Mouse (Mus musculus) embryonic facial prominence, embryonic 11.5 days (tissue): ENCODE results near the gene Sumo3. TPM values are rescaled to one million over a fixed set of nuclear protein-coding genes. Genes with fewer than 3 reads are reported as not detected.

Experiments
- ATAC-seq: fragments of 200-750 bp; cut with Nextera tagmentation; replicated peaks from 2 replicates; pipeline ENCODE4 v1.8.0; 2017; ENCODE audit warnings: low read depth; ENCODE audit not compliant: insufficient number of reproducible peaks, low FRiP score, low TSS enrichment
- DNase-seq: peaks from one replicate; pipeline ENCODE4 v3.0.0-alpha.2; 2015; ENCODE audit warnings: low spot score
- H3K27ac ChIP-seq: fragments of 300-500 bp; sonication (generic); replicated peaks from 2 replicates; pipeline ENCODE4 v1.5.1; 2014; ENCODE audit warnings: mild to moderate bottlenecking, low read depth, low read length, control low read depth
- H3K27me3 ChIP-seq: fragments of 300-500 bp; sonication (generic); 2 replicates; pipeline ENCODE4 v1.6.1; 2014; ENCODE audit warnings: mild to moderate bottlenecking, low read length, moderate library complexity, mixed read lengths; ENCODE audit not compliant: control insufficient read depth, insufficient read depth
- H3K36me3 ChIP-seq: fragments of 300-500 bp; sonication (generic); replicated peaks from 2 replicates; pipeline ENCODE4 v1.6.1; 2014; ENCODE audit warnings: low read depth, mild to moderate bottlenecking, low read length, moderate library complexity, mixed read lengths; ENCODE audit not compliant: control insufficient read depth, insufficient read depth
- H3K4me1 ChIP-seq: fragments of 300-500 bp; sonication (generic); 2 replicates; pipeline ENCODE4 v1.6.1; 2014; ENCODE audit warnings: low read length, mixed read lengths; ENCODE audit not compliant: control insufficient read depth, insufficient read depth
- H3K4me2 ChIP-seq: fragments of 300-500 bp; sonication (generic); 2 replicates; pipeline ENCODE4 v1.6.1; 2014; ENCODE audit warnings: low read depth, mild to moderate bottlenecking, control low read depth, low read length, moderate library complexity
- H3K4me3 ChIP-seq: fragments of 300-500 bp; sonication (generic); 2 replicates; pipeline ENCODE4 v1.5.1; 2014; ENCODE audit warnings: low read depth, low read length, control low read depth
- H3K9ac ChIP-seq: fragments of 300-500 bp; sonication (generic); replicated peaks from 2 replicates; pipeline ENCODE4 v1.6.1; 2014; ENCODE audit warnings: mild to moderate bottlenecking, control low read depth, low read length
- H3K9me3 ChIP-seq: fragments of 300-500 bp; sonication (generic); replicated peaks from 2 replicates; pipeline ENCODE4 v1.6.1; 2016; ENCODE audit warnings: mild to moderate bottlenecking, low read length, inconsistent platforms, mixed read lengths; ENCODE audit not compliant: control insufficient read depth
- WGBS: fragments of 180-500 bp; shearing (Covaris S2); extraction: QIAGEN DNeasy Blood & Tissue Kit; methylation state at CpG from one replicate; pipeline ENCODE4 v1.1.7; 2014; 5-methylcytosine and 5-hydroxymethylcytosine counted together
- polyA plus RNA-seq: library from polyadenylated mRNA; unstranded; fragments of >200 nt; fragmentation: Nextera tagmentation; extraction: Ambion mirVana; gene quantifications from 2 replicates; pipeline ENCODE4 v1.2.1, GENCODE M21; 2014

The Sumo3 gene
- polyA plus RNA-seq: 382 and 410 TPM in 2 replicates

DNA sequence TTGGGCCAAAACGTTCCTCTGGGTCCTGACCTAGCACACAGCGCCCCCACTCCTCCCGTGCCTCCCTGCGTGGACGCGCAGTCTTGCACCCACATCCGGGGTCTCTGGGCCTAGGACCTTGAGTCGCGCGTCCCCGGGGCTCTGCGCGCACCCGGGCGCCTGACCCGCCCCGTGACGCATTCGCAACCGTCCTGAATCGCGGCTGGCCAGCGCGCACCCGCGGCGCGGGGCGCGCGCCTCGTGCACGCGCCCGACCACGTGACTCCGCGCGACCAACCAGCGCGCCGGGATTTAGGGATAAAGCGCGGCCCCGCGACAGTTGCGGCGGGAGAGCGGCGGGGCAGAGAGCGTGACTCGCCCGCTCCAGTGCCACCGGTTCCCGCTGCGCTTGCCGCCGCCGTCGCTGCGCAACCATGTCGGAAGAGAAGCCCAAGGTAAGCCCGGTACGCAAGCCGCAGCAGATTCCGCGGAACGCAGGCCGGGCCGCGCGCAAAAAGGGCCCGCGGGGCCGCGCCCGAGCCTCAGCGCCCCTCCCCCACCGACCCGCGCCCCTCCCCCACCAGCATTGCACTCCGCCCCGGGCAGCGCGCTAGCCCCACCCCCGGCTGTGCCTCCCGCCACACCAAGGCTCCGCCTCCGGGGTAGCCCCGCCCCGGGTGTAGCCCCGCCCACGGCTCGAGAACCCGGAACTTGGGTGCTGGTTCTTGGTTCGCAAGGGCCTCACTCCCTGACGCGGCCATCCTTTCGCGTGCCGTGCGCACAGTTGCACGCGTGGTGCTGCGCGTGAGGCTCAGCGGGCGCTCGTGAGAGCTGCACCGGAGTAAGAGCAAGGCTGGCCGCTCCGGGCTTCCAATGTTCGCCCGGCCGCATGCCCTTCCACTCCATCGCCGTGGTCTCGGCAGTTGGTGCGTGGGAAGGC is at the start of gene Sumo3, which contains the start of gene Gm49325:
Gene Sumo3 (plus strand): TSS at position 190 of the 919 bp plus-strand sequence.
Gene Gm49325 (plus strand): TSS at position 290 of the 919 bp plus-strand sequence.
- WGBS: under 1% methylated on average over 115 of the region's 119 CpGs
- peak; percentile 73 for ATAC-seq
- Histone ChIP-seq H3K4me2 (peak within 1 kb of the TSS; percentile 73), H3K4me3 (peak within 1 kb of the TSS; percentile 74), H3K4me1 (no peaks in the 10 kb centered on the region), H3K9me3 (no peaks in the 10 kb centered on the region), H3K36me3 (peaks cover 6% of the 10 kb centered on the region), H3K27ac (peak within 1 kb of the TSS; percentile 76), H3K27me3 (no peaks in the 10 kb centered on the region), H3K9ac (peak within 1 kb of the TSS; percentile 88)
- DNase-seq: peak; percentile 90

GRCm38 (mm10) chr10:77556631-77557030 is 49.3 kb upstream of the Sumo3 start:
- Histone ChIP-seq H3K9ac (no peak overlapping the region), H3K4me3 (no peak overlapping the region)
- WGBS: 88% methylated on average over 7 of the region's 7 CpGs

GRCm38 (mm10) chr10:77557641-77558040 is 48.3 kb upstream of the Sumo3 start:
- Histone ChIP-seq H3K4me3 (no peak overlapping the region), H3K9ac (no peak overlapping the region), H3K9me3 (no peaks in the 10 kb centered on the region), H3K4me2 (no peak overlapping the region), H3K27ac (no peak overlapping the region), H3K4me1 (no peaks in the 10 kb centered on the region), H3K36me3 (no peaks in the 10 kb centered on the region), H3K27me3 (no peaks in the 10 kb centered on the region; the same call in 1 of the 2 replicates)
- DNase-seq (no peak), ATAC-seq (no peak)
- 85% methylated on average over 4 of the region's 4 CpGs for WGBS

More at GRCm38 (mm10) chr10:77556631-77557030, 49.3 kb upstream of the Sumo3 start:
- Histone ChIP-seq H3K36me3 (no peaks in the 10 kb centered on the region), H3K9me3 (no peaks in the 10 kb centered on the region), H3K27ac (no peak overlapping the region), H3K4me1 (no peaks in the 10 kb centered on the region), H3K4me2 (no peak overlapping the region), H3K27me3 (no peaks in the 10 kb centered on the region; the same call in 1 of the 2 replicates)
- DNase-seq (no peak), ATAC-seq (no peak)

- no peak overlapping the region for H3K4me3 ChIP-seq
- H3K36me3 ChIP-seq: no peaks in the 10 kb centered on the region
- no peak overlapping the region for H3K4me2 ChIP-seq
- no peak overlapping the region for H3K9ac ChIP-seq
- H3K9me3 ChIP-seq: no peaks in the 10 kb centered on the region
- H3K27ac ChIP-seq: no peak overlapping the region
- H3K4me1 ChIP-seq: no peaks in the 10 kb centered on the region
- ATAC-seq: no peak
- DNase-seq: no peak
- H3K27me3 ChIP-seq: no peaks in the 10 kb centered on the region; the same call in 1 of the 2 replicates
- 87% methylated on average over 11 of the region's 11 CpGs for WGBS
Observed at GRCm38 (mm10) chr10:77560090-77560489, 45.8 kb upstream of the Sumo3 start.

GRCm38 (mm10) chr10:77560830-77561229 is 45.1 kb upstream of the Sumo3 start:
- no peaks in the 10 kb centered on the region for H3K9me3 ChIP-seq
- WGBS: 87% methylated on average over 9 of the region's 9 CpGs

DNA sequence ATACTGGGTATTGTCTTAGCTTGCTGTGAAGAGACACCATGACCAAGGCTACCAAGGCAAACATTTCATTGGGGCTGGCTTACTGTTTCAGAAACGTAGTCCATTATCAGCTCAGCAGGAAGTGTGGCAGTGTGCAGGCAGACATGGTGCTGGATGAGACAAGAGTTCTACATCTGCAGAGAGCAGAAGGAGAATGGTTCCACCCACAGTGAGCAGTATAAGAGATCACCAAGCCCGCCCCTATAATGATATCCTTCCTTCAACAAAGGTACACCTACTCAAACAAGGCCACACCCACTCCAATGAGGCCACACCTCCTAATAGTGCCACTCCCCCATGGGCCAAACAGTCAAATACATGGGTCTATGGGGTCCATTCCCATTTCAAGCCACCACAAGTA is 44.4 kb upstream of the Sumo3 start:
- H3K4me2 ChIP-seq: no peak overlapping the region
- H3K9ac ChIP-seq: no peak overlapping the region
- H3K4me3 ChIP-seq: no peak overlapping the region
- 58% methylated on average over 2 of the region's 2 CpGs for WGBS
- H3K4me1 ChIP-seq: no peaks in the 10 kb centered on the region
- DNase-seq (no peak), ATAC-seq (no peak)
- H3K27me3 ChIP-seq: no peaks in the 10 kb centered on the region; the same call in 1 of the 2 replicates
- H3K9me3 ChIP-seq: no peaks in the 10 kb centered on the region
- no peak overlapping the region for H3K27ac ChIP-seq
- H3K36me3 ChIP-seq: no peaks in the 10 kb centered on the region

More at GRCm38 (mm10) chr10:77560830-77561229, 45.1 kb upstream of the Sumo3 start:
- H3K27ac ChIP-seq: no peak overlapping the region
- no peak overlapping the region for H3K4me3 ChIP-seq
- ATAC-seq (no peak), DNase-seq (no peak)
- no peak overlapping the region for H3K9ac ChIP-seq
- no peaks in the 10 kb centered on the region; the same call in 1 of the 2 replicates for H3K27me3 ChIP-seq
- H3K4me1 ChIP-seq: no peaks in the 10 kb centered on the region
- no peak overlapping the region for H3K4me2 ChIP-seq
- no peaks in the 10 kb centered on the region for H3K36me3 ChIP-seq

- ATAC-seq: no peak
- Histone ChIP-seq H3K9me3 (no peaks in the 10 kb centered on the region), H3K4me3 (no peak overlapping the region), H3K27me3 (no peaks in the 10 kb centered on the region; the same call in 1 of the 2 replicates), H3K4me2 (no peak overlapping the region), H3K36me3 (no peaks in the 10 kb centered on the region), H3K9ac (no peak overlapping the region), H3K4me1 (no peaks in the 10 kb centered on the region), H3K27ac (no peak overlapping the region)
- no peak for DNase-seq
- WGBS: 82% methylated on average over 8 of the region's 8 CpGs
Observed at GRCm38 (mm10) chr10:77565005-77565404, 40.9 kb upstream of the Sumo3 start.

DNA sequence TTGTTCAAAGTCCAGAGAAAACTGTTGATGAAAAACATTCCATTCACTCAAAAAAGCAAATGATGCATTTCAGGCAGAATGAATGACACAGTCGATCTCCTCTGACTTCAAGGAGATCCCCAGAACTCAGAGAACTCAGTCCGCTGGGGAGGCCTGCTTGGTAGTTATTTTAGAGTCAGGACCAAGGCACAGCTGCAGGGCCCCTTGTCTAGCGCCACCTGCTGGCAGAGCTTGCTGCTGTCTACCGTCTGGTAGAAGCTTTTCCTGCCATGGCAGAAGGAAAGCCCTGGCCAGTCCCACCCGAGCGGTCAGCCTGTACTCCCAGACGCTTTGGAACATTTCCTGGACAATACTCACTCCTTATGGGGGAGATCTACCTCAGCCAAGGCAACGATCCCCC is 39.2 kb upstream of the Sumo3 start:
- Histone ChIP-seq H3K36me3 (no peaks in the 10 kb centered on the region), H3K27ac (no peak overlapping the region), H3K4me3 (no peak overlapping the region), H3K9me3 (no peaks in the 10 kb centered on the region), H3K27me3 (no peaks in the 10 kb centered on the region), H3K4me2 (no peak overlapping the region), H3K4me1 (no peaks in the 10 kb centered on the region), H3K9ac (no peak overlapping the region)
- no peak for ATAC-seq
- peak; percentile 70 for DNase-seq
- WGBS: 33% methylated on average over 8 of the region's 8 CpGs
